Mouse (Mus musculus): ENCODE data around the gene Nrxn3.
A peak's percentile ranks its signal among the peaks of the same experiment; 100 is the strongest.

Gene Nrxn3

DNA sequence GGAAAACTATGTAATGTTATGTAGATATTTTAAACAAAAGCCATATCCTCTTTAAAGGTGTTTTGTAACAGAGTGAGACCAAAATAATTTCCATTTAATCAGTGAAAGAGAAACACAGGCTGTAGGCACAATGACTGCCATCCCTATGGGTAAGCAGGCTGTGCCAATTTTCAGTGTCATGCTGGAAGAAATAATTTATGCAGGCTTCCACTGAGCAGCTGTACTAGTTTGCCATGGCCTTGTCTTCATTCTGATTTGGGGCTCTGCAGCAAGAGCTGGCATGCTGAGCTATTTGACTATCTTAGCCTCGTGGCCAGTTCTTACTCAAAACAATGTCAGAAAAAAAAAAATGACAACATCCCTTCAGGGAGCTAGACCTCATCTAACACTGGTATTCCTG, 647.3 kb downstream of the Nrxn3 start:
- no peak for DNase-seq

GRCm38 (mm10) chr12:89376600-89376999, 653.9 kb downstream of the Nrxn3 start:
- DNase-seq = no peak

- DNase-seq = no peak
Measured at GRCm38 (mm10) chr12:89377051-89377643, 654.5 kb downstream of the Nrxn3 start.

DNA sequence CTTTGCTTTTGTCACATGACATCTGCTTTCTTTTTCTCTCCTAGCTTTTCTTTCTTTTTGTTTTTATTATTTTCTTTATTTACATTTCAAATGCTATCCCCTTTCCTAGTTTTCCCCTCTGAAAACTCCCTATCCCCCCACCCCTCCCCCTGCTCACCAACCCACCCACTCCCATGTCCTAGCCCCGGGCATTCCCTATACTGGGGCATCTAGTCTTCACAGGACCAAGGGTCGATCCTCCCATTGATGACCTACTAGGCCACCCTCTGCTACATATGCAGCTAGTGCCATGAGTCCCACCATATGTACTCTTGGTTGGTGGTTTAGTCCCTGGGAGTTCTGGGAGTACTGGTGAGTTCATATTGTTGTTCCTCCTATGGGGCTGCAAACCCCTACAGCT, 655.0 kb downstream of the Nrxn3 start:
- no peak for DNase-seq

DNA sequence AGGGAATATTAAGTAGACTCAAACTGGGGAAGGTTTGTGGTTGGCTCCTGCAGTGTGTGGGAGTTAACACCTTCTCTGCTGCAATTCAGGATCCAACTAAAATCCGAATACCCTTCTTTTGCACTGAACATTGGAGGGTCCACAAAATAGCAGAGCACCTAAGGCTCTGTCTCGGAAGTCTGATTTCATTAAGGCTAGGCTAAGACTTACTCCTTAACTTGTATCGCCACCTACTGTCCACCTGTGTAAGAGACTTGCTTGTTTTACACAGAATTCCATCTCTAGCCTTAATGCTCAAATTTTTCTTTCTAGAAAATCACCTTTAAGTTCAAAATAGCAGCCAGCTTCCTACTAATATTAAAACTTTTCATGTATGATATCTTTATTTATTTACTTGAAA, 660.6 kb downstream of the Nrxn3 start:
- no peak for DNase-seq

- no peak for DNase-seq
Measured at GRCm38 (mm10) chr12:89395121-89395792, 672.6 kb downstream of the Nrxn3 start.

DNA sequence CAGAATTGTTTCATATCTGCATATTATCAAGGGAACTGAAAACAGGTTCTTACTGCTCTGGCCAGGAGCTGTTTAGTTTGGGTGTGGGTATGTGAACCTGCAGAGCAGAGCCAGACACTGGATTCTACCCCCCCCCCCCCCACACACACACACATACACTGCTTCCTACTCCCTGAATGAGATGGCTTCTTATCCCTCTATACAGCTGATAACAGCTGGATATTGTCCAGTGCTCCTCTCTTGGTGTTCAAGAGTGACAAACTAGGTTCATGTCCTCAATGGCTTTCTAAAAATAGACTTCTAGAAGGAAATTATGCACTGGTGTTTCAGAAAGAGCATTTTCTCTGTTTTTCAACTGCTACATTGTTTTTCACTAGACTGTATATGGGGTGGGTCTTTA, 713.8 kb downstream of the Nrxn3 start:
- no peak for DNase-seq

DNA sequence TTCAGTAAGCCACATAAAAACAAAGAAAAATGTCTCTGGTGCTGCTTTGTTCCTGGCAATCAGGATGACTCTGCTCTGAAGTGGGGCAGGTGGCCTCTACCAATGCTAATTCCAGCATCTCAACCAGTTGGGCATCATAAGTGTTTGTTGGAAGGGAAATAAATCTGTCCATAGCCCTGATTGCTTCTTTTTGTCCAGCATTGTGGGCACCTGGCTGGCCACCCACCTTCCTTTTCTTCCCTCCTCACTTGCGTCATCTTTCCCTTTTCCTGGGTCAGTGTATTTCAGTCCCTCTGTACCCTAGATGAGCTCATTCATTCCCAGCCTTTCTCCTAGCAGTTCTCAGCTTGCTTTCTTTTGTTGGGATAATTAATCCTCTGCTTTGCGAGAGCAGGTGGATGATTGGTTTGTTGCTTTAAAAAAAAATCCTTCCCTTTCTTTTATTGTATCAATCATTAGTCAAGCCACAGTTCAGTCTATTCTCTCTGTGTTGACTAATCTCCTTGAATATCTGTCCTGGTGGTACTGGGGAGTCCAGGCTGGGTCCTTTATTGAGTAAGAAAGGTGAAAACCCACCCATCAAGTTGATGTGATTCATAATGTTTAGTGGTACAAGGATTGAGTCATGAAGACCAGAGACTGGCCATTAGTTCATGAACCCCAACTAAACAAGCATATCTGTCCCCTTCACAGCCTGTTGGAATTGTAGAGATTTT, 719.8 kb downstream of the Nrxn3 start:
- DNase-seq = no peak

- peak; percentile 12 for DNase-seq
Measured at GRCm38 (mm10) chr12:89450667-89451298, 728.1 kb downstream of the Nrxn3 start.

- no peak for DNase-seq
Measured at GRCm38 (mm10) chr12:89470226-89470625, 747.5 kb downstream of the Nrxn3 start.

DNA sequence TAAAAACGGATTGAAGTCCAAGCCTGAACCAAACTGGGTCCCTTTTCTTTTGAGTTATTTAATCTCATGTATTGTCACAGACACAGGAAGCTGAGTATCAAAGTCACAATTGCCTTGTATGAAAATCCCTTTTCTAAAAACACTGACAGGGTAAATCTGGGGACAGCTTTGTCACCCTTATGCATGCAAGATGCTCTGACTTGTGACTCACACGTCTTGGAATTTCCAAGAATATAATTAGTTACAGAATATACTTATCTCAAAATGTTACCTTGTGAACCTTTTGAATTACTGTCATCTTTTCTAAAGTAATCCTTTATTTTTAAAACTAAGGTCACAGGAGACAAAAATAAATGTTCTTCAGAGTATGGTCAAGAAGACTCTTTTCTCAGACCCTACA, 748.6 kb downstream of the Nrxn3 start:
- DNase-seq = no peak

DNA sequence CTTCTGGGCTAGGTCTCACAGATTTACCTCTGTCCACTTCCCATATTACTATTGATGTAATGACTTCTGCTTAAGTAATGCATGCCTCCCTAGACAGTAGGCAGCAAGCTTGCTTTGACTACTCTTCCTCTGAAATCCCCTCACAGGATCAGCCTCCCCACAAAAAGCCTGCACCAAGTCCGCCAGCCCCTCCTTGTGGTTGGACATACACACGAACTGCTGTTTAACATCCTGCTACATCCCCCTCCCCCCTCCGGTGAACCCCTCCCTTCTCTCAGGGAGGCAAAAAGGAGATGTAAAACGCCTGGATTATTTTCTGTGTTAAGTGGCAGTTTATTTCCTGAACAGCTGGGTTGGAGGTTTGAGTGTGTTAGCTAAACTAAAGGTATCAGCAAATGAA, 749.2 kb downstream of the Nrxn3 start:
- DNase-seq = no peak

DNA sequence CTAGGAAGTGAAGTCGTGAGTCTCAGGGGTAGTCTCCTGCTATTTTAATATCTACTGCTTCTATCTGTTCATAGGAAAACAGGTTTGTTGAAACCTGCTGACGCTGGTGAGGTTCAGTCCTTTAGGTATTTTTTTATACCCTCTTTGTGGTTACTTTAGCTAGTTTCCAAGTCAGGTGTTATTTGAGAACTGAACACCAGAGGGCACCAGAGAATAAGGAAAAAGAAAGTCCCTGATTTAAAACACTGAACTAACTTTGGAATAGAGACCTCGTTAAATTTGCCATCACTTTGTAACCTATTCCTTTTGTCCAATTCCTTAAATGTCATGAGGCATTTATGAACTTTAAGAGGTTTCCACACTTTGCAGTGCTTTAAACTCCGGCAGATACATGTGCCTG, 756.4 kb downstream of the Nrxn3 start:
- DNase-seq = peak; percentile 60

DNA sequence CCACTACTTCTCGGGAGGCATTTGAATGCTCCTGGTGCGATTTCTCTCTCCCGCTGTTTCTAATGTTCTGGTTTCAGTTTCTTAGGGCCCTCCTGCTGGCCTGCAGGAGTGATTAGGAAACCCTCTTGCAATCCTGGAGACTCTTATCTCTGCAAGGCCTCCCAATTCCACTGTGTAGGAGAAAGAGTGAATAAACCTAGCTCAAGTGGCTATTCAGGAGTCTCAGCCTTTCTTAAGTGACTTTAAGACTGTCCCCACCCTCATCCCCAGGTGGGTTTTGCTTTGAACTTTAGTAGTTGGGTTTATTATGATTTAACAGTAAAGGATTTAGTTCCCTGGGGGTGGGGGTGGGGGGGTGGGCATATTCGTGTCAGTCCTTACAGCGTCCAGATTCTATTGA, 759.5 kb downstream of the Nrxn3 start:
- no peak for DNase-seq

GRCm38 (mm10) chr12:89504026-89504425, 781.4 kb downstream of the Nrxn3 start:
- no peak for DNase-seq

DNA sequence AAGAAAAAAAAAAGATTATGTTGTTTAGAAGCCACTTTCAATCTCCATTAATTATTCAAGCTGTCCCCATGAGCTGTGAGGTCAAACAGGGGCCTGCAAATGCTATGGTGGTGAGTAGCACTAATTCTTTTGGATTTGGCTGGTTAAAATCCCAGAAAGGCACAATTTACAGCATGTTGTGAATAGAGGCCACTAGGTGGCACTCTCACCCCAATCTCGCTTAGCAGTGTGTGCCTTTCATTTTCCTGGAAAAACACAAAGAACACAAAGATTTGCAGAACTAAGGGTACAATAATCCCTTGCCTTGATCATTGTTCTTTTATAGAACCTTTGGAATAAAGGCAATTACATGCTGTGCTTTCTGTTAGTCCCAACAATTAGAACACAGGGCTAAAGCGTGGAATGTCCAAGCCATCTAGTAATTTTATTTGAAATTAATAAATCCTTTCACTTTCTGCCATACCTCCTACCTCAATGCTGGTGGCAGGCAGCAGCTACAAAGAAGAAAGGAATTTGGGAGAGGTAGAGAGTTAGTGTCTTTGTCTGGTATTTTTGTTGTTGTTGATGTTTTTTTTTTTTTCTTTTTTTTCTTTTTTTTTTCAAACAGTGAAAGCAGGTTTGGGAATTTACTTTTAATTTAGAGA, 782.6 kb downstream of the Nrxn3 start:
- DNase-seq = peak; percentile 37

DNA sequence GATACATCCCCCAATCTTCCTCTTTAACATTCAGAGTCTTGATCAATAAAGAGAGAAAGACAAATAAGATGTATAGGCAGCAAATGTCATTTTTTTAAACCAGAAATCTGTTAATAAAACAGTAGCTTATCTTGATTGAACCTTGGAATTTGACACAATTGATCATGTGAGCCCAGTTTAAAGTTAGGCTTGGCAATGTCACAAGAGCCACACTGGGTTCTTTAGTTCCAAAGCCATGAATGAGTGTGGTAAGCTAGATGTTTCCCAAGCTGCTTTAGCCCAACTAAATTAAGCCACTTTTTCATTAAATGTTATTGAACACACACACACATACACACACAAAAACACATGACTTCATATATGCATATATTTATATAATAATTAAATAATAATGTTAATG, 786.3 kb downstream of the Nrxn3 start:
- no peak for DNase-seq

- peak; percentile 55 for DNase-seq
Measured at GRCm38 (mm10) chr12:89513759-89514158, 791.1 kb downstream of the Nrxn3 start.

- no peak for DNase-seq
Measured at GRCm38 (mm10) chr12:89516046-89516445, 793.4 kb downstream of the Nrxn3 start.

DNA sequence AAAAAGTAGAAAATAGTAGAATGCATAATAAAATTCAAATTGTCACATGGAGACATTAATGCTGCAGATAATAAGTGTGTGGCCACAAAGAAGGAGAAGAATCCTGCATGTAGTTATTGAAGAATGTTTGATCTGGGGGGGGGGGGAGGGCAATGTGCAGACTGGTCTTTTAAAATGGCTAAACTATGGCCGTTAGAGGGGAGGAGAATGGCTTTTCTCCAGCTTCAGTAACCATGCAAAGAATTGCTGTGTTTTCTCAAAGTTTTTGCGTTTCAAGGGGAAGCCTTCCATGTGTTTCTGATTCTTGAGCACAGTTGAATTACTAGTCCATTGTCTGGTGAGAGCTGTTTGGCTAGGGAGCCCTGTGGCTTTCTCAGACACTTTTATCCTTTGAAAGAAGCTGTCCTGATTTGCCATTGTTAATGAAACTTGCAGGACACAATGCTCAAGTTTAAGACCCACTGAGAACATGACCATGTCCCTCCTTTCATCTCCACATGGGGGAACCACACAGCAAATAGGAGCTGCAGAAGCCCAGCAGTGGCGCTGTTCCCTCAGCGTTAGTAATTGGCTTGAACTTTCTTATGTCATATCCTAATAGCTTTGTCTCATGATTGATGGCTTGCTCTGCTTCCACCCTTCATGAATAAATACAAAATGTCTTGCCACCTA, 808.1 kb downstream of the Nrxn3 start:
- no peak for DNase-seq

DNA sequence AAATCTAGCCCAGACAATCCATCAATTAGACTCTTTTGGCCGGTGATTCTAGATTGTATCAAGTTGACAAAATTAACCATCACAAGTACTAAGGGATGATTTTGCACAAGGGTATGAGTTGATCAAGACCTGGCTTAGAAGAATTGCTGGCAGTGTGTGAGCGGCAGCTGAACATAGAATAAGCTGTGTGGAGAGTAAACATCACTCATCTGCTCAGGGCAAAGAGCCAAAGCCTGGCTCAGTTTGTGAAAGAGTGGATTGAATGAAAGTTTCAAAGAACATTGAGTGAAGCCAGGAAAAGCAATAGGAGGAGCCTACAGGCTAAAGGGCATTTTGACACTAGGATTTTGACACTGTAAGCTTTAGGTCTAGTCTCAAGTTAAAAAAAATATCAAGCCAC, 828.6 kb downstream of the Nrxn3 start:
- peak; percentile 40 for DNase-seq

GRCm38 (mm10) chr12:89553223-89553880, 830.7 kb downstream of the Nrxn3 start:
- no peak for DNase-seq
